12 mouse cellular contexts compared by ENCODE assay signal in genomic region chr2:72499782-72500411, GRCm38 (mm10). TPM values are rescaled to one million over a fixed set of nuclear protein-coding genes. Genes with fewer than 3 reads are reported as not detected.
DNase-seq lines count a peak whose midpoint lies in the region; ATAC-seq and TF ChIP-seq lines count a peak whose summit lies in the region.
"Had no signal": no experiment of that assay in that cellular context is flagged by ENCODE, and none has a peak within 500 bp of the region (broad histone marks: within the 10 kb centered on the region; RNA-seq: fewer than 3 reads in every experiment).

No protein-coding gene starts in this region.

- intact Hi-C loops in heart, postnatal 36 days (cut with DNase I) = no loop called here

- no peak overlapping the region for H3K9ac ChIP-seq in heart, embryonic 14.5 days (ENCODE audit: low read length)
- H3K9ac ChIP-seq in embryonic facial prominence, embryonic 13.5 days = no peak overlapping the region
- H3K9ac ChIP-seq in hindbrain, embryonic 15.5 days = no peak overlapping the region
- no peak overlapping the region for H3K9ac ChIP-seq in midbrain, postnatal 0 days (replicated peaks; ENCODE audit: low read length, poor library complexity, severe bottlenecking)

- no peaks in the 10 kb centered on the region for H3K9me3 ChIP-seq in heart, embryonic 14.5 days (ENCODE audit: control insufficient read depth, low read length)
- no peaks in the 10 kb centered on the region for H3K9me3 ChIP-seq in embryonic facial prominence, embryonic 13.5 days
- H3K9me3 ChIP-seq in hindbrain, embryonic 15.5 days = no peaks in the 10 kb centered on the region
- H3K9me3 ChIP-seq in midbrain, postnatal 0 days (ENCODE audit: low read length) = no peaks in the 10 kb centered on the region

- WGBS in heart, embryonic 14.5 days = 37% methylated on average over 8 of the region's 8 CpGs
- 20% methylated on average over 8 of the region's 8 CpGs for WGBS in embryonic facial prominence, embryonic 13.5 days
- WGBS in hindbrain, embryonic 15.5 days = 11% methylated on average over 8 of the region's 8 CpGs
- WGBS in midbrain, postnatal 0 days = 18% methylated on average over 8 of the region's 8 CpGs

- no peak for ATAC-seq in heart, embryonic 14.5 days (ENCODE audit: insufficient number of reproducible peaks, insufficient read depth, low FRiP score, low read depth)
- ATAC-seq in embryonic facial prominence, embryonic 13.5 days (ENCODE audit: insufficient number of reproducible peaks, insufficient read depth, low FRiP score, low TSS enrichment, low read depth) = no peak
- no peak for ATAC-seq in hindbrain, embryonic 15.5 days (ENCODE audit: low FRiP score, low read depth)
- ATAC-seq in midbrain, postnatal 0 days (ENCODE audit: low FRiP score) = no peak

- no peaks in the 10 kb centered on the region for H3K27me3 ChIP-seq in heart, embryonic 14.5 days (ENCODE audit: control insufficient read depth, insufficient read depth, low read length)
- peaks cover 22% of the 10 kb centered on the region for H3K27me3 ChIP-seq in embryonic facial prominence, embryonic 13.5 days
- peaks cover 11% of the 10 kb centered on the region for H3K27me3 ChIP-seq in hindbrain, embryonic 15.5 days
- peaks cover 12% of the 10 kb centered on the region for H3K27me3 ChIP-seq in midbrain, postnatal 0 days (ENCODE audit: insufficient read depth, low read length)

- DNase-seq in heart, postnatal 36 days = no peak
- no peak for DNase-seq in midbrain, postnatal 0 days (ENCODE audit: low spot score)
- DNase-seq in left cerebral cortex, adult 8-10 months (ENCODE audit: low spot score in 2 of 2) = no peak
- DNase-seq in layer of hippocampus, adult 11-12 months (ENCODE audit: low spot score) = no peak
- no peak for DNase-seq in gastrocnemius, postnatal 4 days (ENCODE audit: low spot score in 2 of 2)
- DNase-seq: gastrocnemius, postnatal 10 days; kidney, postnatal 36 days; right cerebral cortex, adult 18-20 months; thymus, adult 2 months had no signal

- no peak for TF ChIP-seq CTCF in midbrain, postnatal 0 days (IDR thresholded peaks at IDR 0.05)

- H3K4me1 ChIP-seq in heart, embryonic 14.5 days (ENCODE audit: control insufficient read depth in 2 of 2, insufficient read depth in 2 of 2, low read length in 2 of 2) = peaks cover 4 to 5% of the 10 kb centered on the region in 2 experiments; a peak in 3 of 4 replicates
- H3K4me1 ChIP-seq in embryonic facial prominence, embryonic 13.5 days = peaks cover 10% of the 10 kb centered on the region
- H3K4me1 ChIP-seq in hindbrain, embryonic 15.5 days (replicated peaks) = peaks cover 10% of the 10 kb centered on the region
- 0 out of 2 replicates have a peak, but pooled peaks cover 4% of the 10 kb centered on the region for H3K4me1 ChIP-seq in midbrain, postnatal 0 days (ENCODE audit: insufficient read depth, low read length)

- no peak overlapping the region for H3K27ac ChIP-seq in heart, embryonic 14.5 days (replicated peaks in 1 of 2; ENCODE audit: control insufficient read depth in 1 of 2, insufficient read depth in 1 of 2, low read depth in 2 of 2, low read length in 2 of 2)
- H3K27ac ChIP-seq in embryonic facial prominence, embryonic 13.5 days = no peak overlapping the region
- no peak overlapping the region for H3K27ac ChIP-seq in hindbrain, embryonic 15.5 days (replicated peaks)
- no peak overlapping the region for H3K27ac ChIP-seq in midbrain, postnatal 0 days (ENCODE audit: low read depth, low read length)

- H3K4me3 ChIP-seq in heart, embryonic 14.5 days (ENCODE audit: control insufficient read depth in 1 of 2, insufficient read depth in 1 of 2, low read depth in 1 of 2, low read length in 2 of 2) = no peak overlapping the region; a peak in 2 of 4 replicates
- 0 out of 2 replicates have a peak overlapping the region, but pooled peaks have one; percentile 32 for H3K4me3 ChIP-seq in embryonic facial prominence, embryonic 13.5 days
- peak overlapping the region; percentile 17; the same call in 1 of the 2 replicates for H3K4me3 ChIP-seq in hindbrain, embryonic 15.5 days
- peak overlapping the region; percentile 13; the same call in 1 of the 2 replicates for H3K4me3 ChIP-seq in midbrain, postnatal 0 days (ENCODE audit: low read depth, low read length)

- peak overlapping the region; percentile 60 for H3K4me2 ChIP-seq in heart, embryonic 14.5 days (ENCODE audit: low read length)
- peak overlapping the region; percentile 58 for H3K4me2 ChIP-seq in embryonic facial prominence, embryonic 13.5 days
- peak overlapping the region; percentile 58 for H3K4me2 ChIP-seq in hindbrain, embryonic 15.5 days
- peak overlapping the region; percentile 46 for H3K4me2 ChIP-seq in midbrain, postnatal 0 days (ENCODE audit: low read depth, low read length, poor library complexity, severe bottlenecking)

- no peaks in the 10 kb centered on the region for H3K36me3 ChIP-seq in heart, embryonic 14.5 days (ENCODE audit: control insufficient read depth, insufficient read depth, low read length)
- H3K36me3 ChIP-seq in embryonic facial prominence, embryonic 13.5 days = no peaks in the 10 kb centered on the region
- H3K36me3 ChIP-seq in hindbrain, embryonic 15.5 days = no peaks in the 10 kb centered on the region
- H3K36me3 ChIP-seq in midbrain, postnatal 0 days (ENCODE audit: insufficient read depth, low read length) = no peaks in the 10 kb centered on the region

RNA-seq across cellular contexts. Expression of gene Cdca7, which starts 23.9 kb away (rescaled TPM):
- 34.3 and 38.0 TPM in 2 replicates for polyA plus RNA-seq in heart, embryonic 14.5 days (2014; fragmentation: Nextera tagmentation; extraction: Ambion mirVana)
- 1 to 10 TPM; 1.9 to 2.0 TPM for total RNA-seq in heart, postnatal 36 days (2021)
- 159 and 162 TPM in 2 replicates for polyA plus RNA-seq in embryonic facial prominence, embryonic 13.5 days (2015; fragmentation: Nextera tagmentation; extraction: Ambion mirVana)
- polyA plus RNA-seq in hindbrain, embryonic 15.5 days (2015; fragmentation: Nextera tagmentation; extraction: Ambion mirVana) = 22.5 and 24.3 TPM in 2 replicates
- total RNA-seq in midbrain, postnatal 0 days (2014; rRNA removed) = 4.5 and 14.5 TPM in 2 replicates
- 2.5 and 3.2 TPM in 2 replicates for polyA plus RNA-seq in midbrain, postnatal 0 days (2015; fragmentation: Nextera tagmentation; extraction: Ambion mirVana)
- total RNA-seq in left cerebral cortex, adult 8-10 months (2022) = 1 to 10 TPM; 5.7 to 6.9 (median 6.3) TPM
- 10 to 100 TPM; 16.4 to 17.6 TPM for total RNA-seq in gastrocnemius, postnatal 4 days (2021)

Comparison
In these comparisons a context has a peak if more than half of its experiments do, and no peak if none do; other contexts are left out.
1. H3K4me3 ChIP-seq: peak in embryonic facial prominence, embryonic 13.5 days (single experiment), hindbrain, embryonic 15.5 days (single experiment) and midbrain, postnatal 0 days (single experiment); none in heart, embryonic 14.5 days (0 of 2).
2. Peak in every context shown above with its lines, with median percentiles within 50 percentile points of each other: H3K4me2 ChIP-seq.